Mouse (Mus musculus): Measurements from ENCODE around the gene Exoc3l2. TPM values are rescaled to one million over a fixed set of nuclear protein-coding genes. Genes with fewer than 3 reads are reported as not detected.

Exoc3l2 gene
- polyA plus RNA-seq, 1 experiment from 2014 or later = 0.32 TPM

- H3K27me3 ChIP-seq = no peaks in the 10 kb centered on the region
- H3K4me1 ChIP-seq (replicated peaks) = no peaks in the 10 kb centered on the region; the same call in 1 of the 2 replicates
- no peak overlapping the region for H3K4me2 ChIP-seq (replicated peaks)
- peaks cover 76% of the 10 kb centered on the region for H3K36me3 ChIP-seq
- H3K27ac ChIP-seq = no peak overlapping the region
- 91% methylated on average over 14 of the region's 14 CpGs for WGBS
- no peak for ATAC-seq
- no peaks in the 10 kb centered on the region for H3K9me3 ChIP-seq
- H3K4me3 ChIP-seq (replicated peaks) = no peak overlapping the region
- H3K9ac ChIP-seq (replicated peaks) = no peak overlapping the region
Measured at GRCm38 (mm10) chr7:19532240-19532639, 69.1 kb downstream of the Exoc3l2 start.

- H3K9ac ChIP-seq (replicated peaks) = no peak overlapping the region; the same call in 1 of the 2 replicates
- H3K4me2 ChIP-seq (replicated peaks) = no peak overlapping the region
- H3K27ac ChIP-seq = no peak overlapping the region
- peaks cover 2% of the 10 kb centered on the region; the same call in 1 of the 2 replicates for H3K4me1 ChIP-seq (replicated peaks)
- H3K9me3 ChIP-seq = no peaks in the 10 kb centered on the region
- H3K36me3 ChIP-seq = peaks cover 62% of the 10 kb centered on the region
- 97% methylated on average over 10 of the region's 10 CpGs for WGBS
- no peaks in the 10 kb centered on the region for H3K27me3 ChIP-seq
- no peak overlapping the region for H3K4me3 ChIP-seq (replicated peaks)
- ATAC-seq = no peak
Measured at GRCm38 (mm10) chr7:19534676-19535075, 71.5 kb downstream of the Exoc3l2 start.

GRCm38 (mm10) chr7:19540771-19541566 lies 77.8 kb downstream of the Exoc3l2 start:
- Histone ChIP-seq H3K4me1 (replicated peaks) (peaks cover 32% of the 10 kb centered on the region), H3K27ac (no peak overlapping the region), H3K4me3 (replicated peaks) (no peak overlapping the region), H3K9ac (replicated peaks) (no peak overlapping the region), H3K4me2 (replicated peaks) (no peak overlapping the region), H3K27me3 (no peaks in the 10 kb centered on the region), H3K36me3 (no peaks in the 10 kb centered on the region; the same call in 1 of the 2 replicates), H3K9me3 (no peaks in the 10 kb centered on the region)
- ATAC-seq = 0 out of 2 replicates have a peak, but pooled peaks have one; percentile 3
- WGBS = 91% methylated on average over 2 of the region's 2 CpGs

GRCm38 (mm10) chr7:19541681-19542154 lies 78.6 kb downstream of the Exoc3l2 start:
- Histone ChIP-seq H3K27me3 (no peaks in the 10 kb centered on the region), H3K36me3 (no peaks in the 10 kb centered on the region; the same call in 1 of the 2 replicates), H3K4me2 (replicated peaks) (no peak overlapping the region), H3K9me3 (no peaks in the 10 kb centered on the region), H3K9ac (replicated peaks) (no peak overlapping the region; the same call in 1 of the 2 replicates), H3K27ac (peak overlapping the region; percentile 59), H3K4me3 (replicated peaks) (no peak overlapping the region), H3K4me1 (replicated peaks) (peaks cover 32% of the 10 kb centered on the region)
- 73% methylated on average over 7 of the region's 7 CpGs for WGBS
- peak; percentile 46 for ATAC-seq

DNA sequence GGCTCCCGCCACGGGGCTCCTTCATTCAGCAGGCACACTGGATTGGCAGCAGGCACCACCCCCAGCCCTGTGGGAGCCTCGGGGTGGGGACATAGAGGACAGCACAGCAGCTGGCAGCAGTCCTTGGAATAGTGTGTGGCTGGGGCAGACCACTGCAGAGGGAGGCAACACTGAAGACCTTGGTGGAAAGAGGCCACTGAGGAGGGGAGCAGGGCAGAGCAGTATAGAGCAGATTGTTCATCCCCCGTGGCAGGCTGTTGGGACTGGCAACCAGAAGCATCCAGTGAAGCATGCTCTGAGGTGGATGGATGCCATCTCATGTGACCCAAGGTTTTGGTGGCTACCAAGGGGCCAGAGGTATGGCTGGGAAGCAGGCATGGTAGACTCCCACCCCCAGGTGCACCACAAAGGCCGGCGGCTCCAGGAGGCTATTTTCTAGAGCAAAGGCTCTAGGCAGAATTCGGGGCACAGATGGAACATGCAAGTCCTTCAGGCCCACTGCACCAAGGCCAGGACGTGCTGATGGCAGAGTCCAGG lies 79.1 kb downstream of the Exoc3l2 start:
- Histone ChIP-seq H3K9ac (replicated peaks) (no peak overlapping the region; the same call in 1 of the 2 replicates), H3K9me3 (no peaks in the 10 kb centered on the region), H3K27me3 (no peaks in the 10 kb centered on the region), H3K27ac (peak overlapping the region; percentile 59), H3K36me3 (no peaks in the 10 kb centered on the region; the same call in 1 of the 2 replicates), H3K4me3 (replicated peaks) (no peak overlapping the region), H3K4me2 (replicated peaks) (no peak overlapping the region), H3K4me1 (replicated peaks) (peaks cover 32% of the 10 kb centered on the region)
- peak; percentile 88 for ATAC-seq
- 61% methylated on average over 8 of the region's 8 CpGs for WGBS

DNA sequence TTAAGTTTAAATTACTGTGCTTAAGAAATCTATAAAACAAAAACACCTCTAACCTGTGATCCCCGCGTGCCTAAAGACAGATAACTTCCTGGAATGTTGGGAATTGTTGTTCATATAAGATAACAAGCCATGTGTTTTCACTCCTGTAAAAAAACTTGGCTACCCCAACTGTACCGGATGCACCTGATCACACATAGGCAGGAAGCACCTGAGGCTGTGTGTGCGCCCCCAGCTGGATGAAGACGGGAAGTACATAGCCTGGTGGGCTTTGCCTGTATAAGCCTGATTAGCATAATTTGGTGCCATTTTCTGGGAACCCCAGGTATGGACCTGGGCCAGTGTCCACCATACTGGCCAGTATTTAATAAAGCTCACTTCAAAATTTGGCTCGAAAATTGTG lies 80.5 kb downstream of the Exoc3l2 start:
- H3K27me3 ChIP-seq = no peaks in the 10 kb centered on the region
- no peak for ATAC-seq
- H3K4me3 ChIP-seq (replicated peaks) = no peak overlapping the region
- no peak overlapping the region for H3K4me2 ChIP-seq (replicated peaks)
- H3K9me3 ChIP-seq = no peaks in the 10 kb centered on the region
- H3K27ac ChIP-seq = no peak overlapping the region
- H3K36me3 ChIP-seq = no peaks in the 10 kb centered on the region
- peaks cover 40% of the 10 kb centered on the region for H3K4me1 ChIP-seq (replicated peaks)
- 64% methylated on average over 6 of the region's 6 CpGs for WGBS
- no peak overlapping the region for H3K9ac ChIP-seq (replicated peaks)

GRCm38 (mm10) chr7:19546007-19546406 lies 82.9 kb downstream of the Exoc3l2 start:
- WGBS = 84% methylated on average over 3 of the region's 3 CpGs

More at GRCm38 (mm10) chr7:19546007-19546406, 82.9 kb downstream of the Exoc3l2 start:
- H3K27ac ChIP-seq = no peak overlapping the region
- no peak overlapping the region; the same call in 1 of the 2 replicates for H3K9ac ChIP-seq (replicated peaks)
- H3K4me1 ChIP-seq (replicated peaks) = peaks cover 33% of the 10 kb centered on the region
- no peak overlapping the region for H3K4me2 ChIP-seq (replicated peaks)
- H3K9me3 ChIP-seq = no peaks in the 10 kb centered on the region
- H3K27me3 ChIP-seq = no peaks in the 10 kb centered on the region
- ATAC-seq = no peak
- H3K4me3 ChIP-seq (replicated peaks) = no peak overlapping the region
- H3K36me3 ChIP-seq = no peaks in the 10 kb centered on the region

Other genes starting within 250 kb of the Exoc3l2 start
- gene Opa3, start 235.0 kb upstream of the Exoc3l2 start, polyA plus RNA-seq (2015; fragmentation: Nextera tagmentation; extraction: Ambion mirVana) = 39.4 and 40.5 TPM in 2 replicates
- 28.6 and 38.0 TPM in 2 replicates for gene Vasp, start 191.5 kb upstream of the Exoc3l2 start, polyA plus RNA-seq (2015; fragmentation: Nextera tagmentation; extraction: Ambion mirVana)
- 0.34 and 0.88 TPM in 2 replicates for gene Ppm1n, start 183.3 kb upstream of the Exoc3l2 start, polyA plus RNA-seq (2015; fragmentation: Nextera tagmentation; extraction: Ambion mirVana)
- 97.4 and 102 TPM in 2 replicates for gene Rtn2, start 180.7 kb upstream of the Exoc3l2 start, polyA plus RNA-seq (2015; fragmentation: Nextera tagmentation; extraction: Ambion mirVana)
- gene Fosb, start 153.3 kb upstream of the Exoc3l2 start, polyA plus RNA-seq (2015; fragmentation: Nextera tagmentation; extraction: Ambion mirVana) = not detected in 2 replicates
- gene Ercc1, start 118.6 kb upstream of the Exoc3l2 start, polyA plus RNA-seq (2015; fragmentation: Nextera tagmentation; extraction: Ambion mirVana) = 84.1 and 91.9 TPM in 2 replicates
- gene Cd3eap, start 103.8 kb upstream of the Exoc3l2 start, polyA plus RNA-seq (2015; fragmentation: Nextera tagmentation; extraction: Ambion mirVana) = 19.6 and 20.4 TPM in 2 replicates
- 1.2 and 2.3 TPM in 2 replicates for gene Ppp1r13l, start 103.6 kb upstream of the Exoc3l2 start, polyA plus RNA-seq (2015; fragmentation: Nextera tagmentation; extraction: Ambion mirVana)
- 27.6 and 28.9 TPM in 2 replicates for gene Ercc2, start 81.3 kb upstream of the Exoc3l2 start, polyA plus RNA-seq (2015; fragmentation: Nextera tagmentation; extraction: Ambion mirVana)
- 1.1 and 1.2 TPM in 2 replicates for gene Klc3, start 59.2 kb upstream of the Exoc3l2 start, polyA plus RNA-seq (2015; fragmentation: Nextera tagmentation; extraction: Ambion mirVana)
- gene Ckm, start 58.6 kb upstream of the Exoc3l2 start, polyA plus RNA-seq (2015; fragmentation: Nextera tagmentation; extraction: Ambion mirVana) = 0.07 TPM in 1 of 2 replicates, not detected in the other
- 13.9 and 16.3 TPM in 2 replicates for gene Mark4, start 4.5 kb upstream of the Exoc3l2 start, polyA plus RNA-seq (2015; fragmentation: Nextera tagmentation; extraction: Ambion mirVana)
- gene Bloc1s3, start 45.0 kb downstream of the Exoc3l2 start, polyA plus RNA-seq (2015; fragmentation: Nextera tagmentation; extraction: Ambion mirVana) = 2.9 and 4.5 TPM in 2 replicates
- gene Trappc6a, start 45.1 kb downstream of the Exoc3l2 start, polyA plus RNA-seq (2015; fragmentation: Nextera tagmentation; extraction: Ambion mirVana) = 36.6 and 43.3 TPM in 2 replicates
- gene Nkpd1, start 54.5 kb downstream of the Exoc3l2 start, polyA plus RNA-seq (2015; fragmentation: Nextera tagmentation; extraction: Ambion mirVana) = 0.08 and 0.11 TPM in 2 replicates
- gene Ppp1r37, start 99.7 kb downstream of the Exoc3l2 start, polyA plus RNA-seq (2015; fragmentation: Nextera tagmentation; extraction: Ambion mirVana) = 25.7 and 37.0 TPM in 2 replicates
- gene Zfp296, start 114.0 kb downstream of the Exoc3l2 start, polyA plus RNA-seq (2015; fragmentation: Nextera tagmentation; extraction: Ambion mirVana) = 0.26 and 0.31 TPM in 2 replicates
- gene Gemin7, start 114.3 kb downstream of the Exoc3l2 start, polyA plus RNA-seq (2015; fragmentation: Nextera tagmentation; extraction: Ambion mirVana) = 134 and 138 TPM in 2 replicates
- gene Clasrp, start 141.2 kb downstream of the Exoc3l2 start, polyA plus RNA-seq (2015; fragmentation: Nextera tagmentation; extraction: Ambion mirVana) = 54.0 and 65.0 TPM in 2 replicates
- gene Relb, start 166.1 kb downstream of the Exoc3l2 start, polyA plus RNA-seq (2015; fragmentation: Nextera tagmentation; extraction: Ambion mirVana) = 3.8 and 4.1 TPM in 2 replicates
- 86.6 and 97.5 TPM in 2 replicates for gene Clptm1, start 201.7 kb downstream of the Exoc3l2 start, polyA plus RNA-seq (2015; fragmentation: Nextera tagmentation; extraction: Ambion mirVana)
- 0.23 TPM in 1 of 2 replicates, not detected in the other for gene Apoc2, start 214.6 kb downstream of the Exoc3l2 start, polyA plus RNA-seq (2015; fragmentation: Nextera tagmentation; extraction: Ambion mirVana)
- gene Gm44805, start 218.1 kb downstream of the Exoc3l2 start, polyA plus RNA-seq (2015; fragmentation: Nextera tagmentation; extraction: Ambion mirVana) = not detected in 2 replicates
- not detected in 2 replicates for gene Apoc4, start 218.1 kb downstream of the Exoc3l2 start, polyA plus RNA-seq (2015; fragmentation: Nextera tagmentation; extraction: Ambion mirVana)
- gene Apoc1, start 229.3 kb downstream of the Exoc3l2 start, polyA plus RNA-seq (2015; fragmentation: Nextera tagmentation; extraction: Ambion mirVana) = 0.94 and 1.0 TPM in 2 replicates
- 173 and 194 TPM in 2 replicates for gene Apoe, start 235.9 kb downstream of the Exoc3l2 start, polyA plus RNA-seq (2015; fragmentation: Nextera tagmentation; extraction: Ambion mirVana)

Data from midbrain, embryonic 13.5 days (tissue).